Mouse (Mus musculus): ENCODE measurements around the gene Galnt18.

The Galnt18 gene

GRCm38 (mm10) chr7:111779504-111780242, at the start of gene Galnt18:
TSS of gene Galnt18 (minus strand) at chr7:111779977.
- in situ Hi-C loops (cut with MboI, MseI): loop anchor here (10.0 to 25.0 kb wide), 2 partner anchors 183 to 1065 kb away; no protein-coding TSS in a partner anchor

GRCm38 (mm10) chr7:111827337-111827736, 47.6 kb upstream of the Galnt18 start:
- in situ Hi-C loops (cut with MboI, MseI): no loop called here

GRCm38 (mm10) chr7:111813093-111813492, 33.3 kb upstream of the Galnt18 start:
- in situ Hi-C loops (cut with MboI, MseI): no loop called here

GRCm38 (mm10) chr7:111811036-111811435, 31.3 kb upstream of the Galnt18 start:
- in situ Hi-C loops (cut with MboI, MseI): no loop called here

GRCm38 (mm10) chr7:111809796-111810195, 30.0 kb upstream of the Galnt18 start:
- in situ Hi-C loops (cut with MboI, MseI): loop anchor here (10.0 kb wide), 1 partner anchor 765 kb away; no protein-coding TSS in a partner anchor

DNA sequence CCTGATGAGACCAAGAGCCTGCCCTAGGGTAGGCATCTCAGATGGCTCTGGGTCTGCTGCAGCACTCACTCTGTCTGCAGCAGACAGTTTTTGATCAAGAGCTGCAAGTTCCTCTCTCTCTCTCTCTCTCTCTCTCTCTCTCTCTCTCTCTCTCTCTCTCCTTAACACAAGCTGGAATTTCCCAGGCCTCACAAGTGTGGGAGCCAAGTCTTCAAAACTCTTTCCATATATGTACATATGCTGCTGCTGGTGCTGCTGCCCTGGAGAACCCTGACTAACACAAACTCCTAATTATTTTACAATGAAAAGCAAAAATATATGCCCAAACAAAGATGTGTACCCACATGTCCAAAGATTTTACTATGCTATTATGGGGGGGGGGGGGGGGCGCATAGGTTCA, 26.3 kb upstream of the Galnt18 start:
- in situ Hi-C loops (cut with MboI, MseI): loop anchor here (10.0 kb wide), 1 partner anchor 769 kb away; no protein-coding TSS in a partner anchor

DNA sequence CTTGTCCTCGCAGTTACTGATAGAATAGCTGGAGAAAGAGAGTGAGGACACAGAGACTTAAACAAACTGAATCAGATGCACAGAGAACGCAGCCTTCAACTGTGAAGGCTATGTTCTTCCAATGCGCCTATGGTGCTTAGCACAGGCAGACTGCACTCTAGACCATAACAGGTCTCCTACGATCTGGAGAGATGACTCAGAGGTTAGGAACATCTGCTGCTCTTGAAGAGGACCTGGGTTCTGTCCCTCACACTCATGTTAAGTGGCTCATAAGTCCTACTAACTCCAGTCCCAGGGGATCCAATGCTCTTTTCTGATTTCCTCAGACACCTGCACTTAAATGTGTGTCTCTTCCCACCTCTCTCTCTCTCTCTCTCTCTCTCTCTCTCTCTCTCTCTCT, 24.9 kb upstream of the Galnt18 start:
- in situ Hi-C loops (cut with MboI, MseI): loop anchor here (10.0 kb wide), 1 partner anchor 770 kb away; no protein-coding TSS in a partner anchor

DNA sequence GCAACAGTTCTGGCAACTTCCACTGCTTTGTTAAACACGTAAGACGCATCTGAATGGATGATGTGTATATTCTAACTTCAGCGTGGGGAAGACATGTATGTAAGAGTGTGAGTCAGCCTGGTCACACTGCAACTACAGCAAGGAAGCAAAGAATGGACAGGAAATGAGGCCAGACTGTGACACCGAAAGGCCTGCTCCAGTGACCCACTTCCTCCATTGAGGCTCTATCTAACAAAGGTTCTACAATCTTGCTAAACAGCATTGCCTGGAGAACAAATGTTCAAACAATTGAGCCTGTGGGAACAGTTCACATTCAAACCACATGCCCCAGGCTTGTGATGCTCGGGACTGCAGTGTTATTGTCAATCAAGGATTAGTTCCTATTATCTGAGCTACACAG, 21.0 kb upstream of the Galnt18 start:
- in situ Hi-C loops (cut with MboI, MseI): loop anchor here (10.0 kb wide), 1 partner anchor 774 kb away; no protein-coding TSS in a partner anchor

DNA sequence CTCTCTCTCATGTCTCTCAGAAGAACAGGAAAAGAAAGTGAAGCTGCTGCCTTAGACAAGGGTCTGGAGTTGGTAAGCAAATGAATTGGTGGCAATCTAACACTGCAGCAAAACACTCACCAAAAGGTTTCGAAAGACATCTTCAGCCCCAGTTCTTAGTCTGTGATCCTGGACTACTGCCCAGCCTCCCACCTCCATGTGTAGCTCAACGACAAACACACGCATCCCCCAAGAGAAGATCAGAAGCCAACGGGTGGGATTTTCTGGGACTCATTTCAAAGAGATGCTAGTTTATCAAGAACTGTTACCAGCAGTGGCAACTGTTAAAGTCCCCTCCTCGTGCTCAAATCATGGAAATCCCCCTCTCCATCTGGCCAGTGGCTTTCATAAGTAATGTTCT, 20.3 kb upstream of the Galnt18 start:
- in situ Hi-C loops (cut with MboI, MseI): loop anchor here (10.0 kb wide), 1 partner anchor 775 kb away; no protein-coding TSS in a partner anchor

DNA sequence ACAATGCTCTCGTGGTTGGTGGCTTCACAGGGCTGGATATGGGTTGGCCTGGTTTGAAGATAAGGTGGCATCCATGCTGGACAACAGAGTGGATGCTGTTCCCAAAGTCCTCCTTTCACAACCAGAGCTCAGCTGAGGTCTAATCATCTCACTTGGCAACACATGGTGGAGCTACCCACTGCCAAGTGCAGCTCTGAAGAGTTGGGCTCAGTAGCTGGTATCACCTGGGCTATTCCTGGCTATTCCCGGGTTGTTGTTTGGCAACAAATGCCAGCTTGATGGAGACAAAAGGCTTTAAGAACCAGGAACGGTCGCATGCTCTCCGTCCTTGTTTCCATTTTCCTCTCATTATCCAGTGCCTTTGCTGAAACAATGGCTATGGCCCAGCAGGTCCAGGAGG, 19.2 kb upstream of the Galnt18 start:
- in situ Hi-C loops (cut with MboI, MseI): loop anchor here (25.0 kb wide), 1 partner anchor 163 kb away; no protein-coding TSS in a partner anchor

DNA sequence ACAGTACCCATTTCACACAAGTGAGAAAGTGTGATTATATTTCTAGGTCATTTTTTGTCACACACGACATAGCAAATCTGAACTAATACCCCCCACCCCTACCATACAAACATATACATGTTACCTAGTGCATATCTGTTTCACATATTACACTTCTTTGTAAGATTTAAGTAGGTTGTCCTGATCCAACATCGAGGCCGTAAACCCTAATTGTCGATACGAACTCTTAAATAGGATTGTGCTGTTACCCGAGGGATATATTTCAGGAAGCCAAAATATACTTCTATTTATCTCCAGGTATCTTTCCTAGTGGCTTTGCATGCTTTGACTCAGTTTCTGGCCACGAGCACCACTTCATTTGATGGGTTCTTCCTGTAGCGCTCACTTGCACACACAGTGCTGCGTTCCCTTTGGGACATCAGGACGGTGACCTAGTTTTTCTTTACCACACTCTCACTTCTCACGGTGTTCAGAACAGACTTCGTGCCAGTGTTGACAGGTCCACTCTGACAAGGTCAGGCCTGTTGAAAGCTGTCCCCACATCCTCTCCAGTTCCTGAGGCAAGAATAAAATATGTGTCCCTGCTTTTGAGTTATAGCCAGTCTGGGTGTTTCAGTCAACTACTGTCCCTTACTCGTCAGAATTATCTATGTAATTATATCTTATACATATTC, 17.7 kb upstream of the Galnt18 start:
- in situ Hi-C loops (cut with MboI, MseI): loop anchor here (25.0 kb wide), 1 partner anchor 165 kb away; no protein-coding TSS in a partner anchor

- in situ Hi-C loops (cut with MboI, MseI): loop anchor here (25.0 kb wide), 1 partner anchor 167 kb away; no protein-coding TSS in a partner anchor
Measured at GRCm38 (mm10) chr7:111795059-111795458, 15.3 kb upstream of the Galnt18 start.

GRCm38 (mm10) chr7:111792154-111792553, 12.4 kb upstream of the Galnt18 start:
- in situ Hi-C loops (cut with MboI, MseI): loop anchor here (25.0 kb wide), 1 partner anchor 170 kb away; no protein-coding TSS in a partner anchor

GRCm38 (mm10) chr7:111791347-111791746, 11.6 kb upstream of the Galnt18 start:
- in situ Hi-C loops (cut with MboI, MseI): loop anchor here (25.0 kb wide), 1 partner anchor 171 kb away; no protein-coding TSS in a partner anchor

DNA sequence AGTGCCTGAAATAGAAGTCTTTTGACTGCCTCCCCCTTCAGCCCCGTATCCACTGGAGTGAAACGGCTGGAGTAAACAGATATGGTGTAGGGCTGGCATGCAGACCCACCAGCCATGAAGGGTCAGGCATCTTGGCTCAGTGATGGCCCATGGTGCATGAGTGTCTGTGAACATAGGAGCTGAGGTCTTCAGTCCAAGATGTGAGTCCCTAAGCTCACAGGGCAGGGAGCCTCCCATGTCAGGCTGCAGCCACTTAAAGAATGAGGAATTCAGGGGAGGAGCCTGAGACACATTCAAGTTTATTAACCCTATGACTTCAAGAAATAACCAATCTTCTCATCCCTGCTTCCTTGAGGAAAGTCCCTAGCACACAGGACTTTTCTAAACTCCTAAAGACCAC, 8.1 kb upstream of the Galnt18 start:
- in situ Hi-C loops (cut with MboI, MseI): loop anchor here (25.0 kb wide), 1 partner anchor 174 kb away; no protein-coding TSS in a partner anchor

GRCm38 (mm10) chr7:111785478-111785877, 5.7 kb upstream of the Galnt18 start:
- in situ Hi-C loops (cut with MboI, MseI): loop anchor here (25.0 kb wide), 1 partner anchor 177 kb away; no protein-coding TSS in a partner anchor

GRCm38 (mm10) chr7:111782126-111782525, 2.3 kb upstream of the Galnt18 start:
- in situ Hi-C loops (cut with MboI, MseI): loop anchor here (25.0 kb wide), 1 partner anchor 180 kb away; no protein-coding TSS in a partner anchor

GRCm38 (mm10) chr7:111781316-111781715, 1.5 kb upstream of the Galnt18 start:
- in situ Hi-C loops (cut with MboI, MseI): loop anchor here (25.0 kb wide), 1 partner anchor 181 kb away; no protein-coding TSS in a partner anchor

DNA sequence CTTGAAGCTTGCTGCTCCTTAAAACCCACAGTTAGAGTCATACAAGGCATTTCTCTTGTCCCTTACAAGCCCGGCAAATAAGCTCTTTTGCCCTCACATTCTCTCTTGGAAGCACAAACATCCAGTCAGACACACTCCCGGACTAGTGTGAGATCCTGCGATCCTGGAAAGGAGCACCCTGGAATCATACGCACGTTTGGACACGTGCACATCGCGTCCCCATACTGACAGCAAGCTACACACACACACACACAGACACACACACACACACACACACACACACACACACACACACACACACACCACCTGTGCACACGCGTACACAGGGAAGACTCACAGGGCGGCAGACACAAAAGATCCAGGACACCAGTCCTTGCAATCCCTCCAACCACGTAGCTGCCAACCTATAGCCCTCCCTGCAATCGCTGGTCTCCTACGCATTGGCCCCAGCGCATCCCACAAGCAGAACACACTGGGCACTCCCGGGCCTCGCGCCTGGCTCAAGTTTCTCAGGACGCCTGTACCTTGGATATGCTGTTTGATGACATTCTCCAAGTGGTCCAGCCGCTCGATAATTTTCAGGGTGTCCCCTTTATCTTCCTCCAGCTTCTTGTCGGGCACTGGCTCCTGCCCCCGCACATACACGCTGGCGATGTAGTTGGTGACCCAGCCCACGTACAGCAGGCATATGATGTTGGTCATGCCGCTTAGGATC, 831 bp downstream of the Galnt18 start:
- in situ Hi-C loops (cut with MboI, MseI): loop anchor here (10.0 to 25.0 kb wide), 2 partner anchors 183 to 1064 kb away; no protein-coding TSS in a partner anchor

DNA sequence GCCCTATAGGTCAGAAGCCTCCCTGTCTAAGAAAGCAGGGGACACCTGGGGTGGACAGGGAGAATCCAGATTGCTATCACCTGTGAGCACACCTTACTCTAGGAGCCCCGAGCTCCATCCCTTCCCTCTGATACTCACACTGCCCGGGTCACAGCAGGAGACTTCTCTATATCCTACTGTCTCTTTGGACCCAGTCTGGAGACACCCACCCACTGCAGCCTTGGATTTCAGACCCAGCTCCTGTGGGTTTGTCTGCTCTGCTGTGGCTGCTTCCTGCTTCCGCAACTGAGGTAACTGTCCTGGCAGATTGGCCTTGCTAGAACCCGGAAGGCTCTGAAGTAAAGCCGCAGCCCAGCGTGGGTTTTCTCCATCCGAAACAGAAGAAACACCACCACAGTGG, 1.6 kb downstream of the Galnt18 start:
- in situ Hi-C loops (cut with MboI, MseI): loop anchor here (10.0 to 25.0 kb wide), 2 partner anchors 184 to 1063 kb away; no protein-coding TSS in a partner anchor

DNA sequence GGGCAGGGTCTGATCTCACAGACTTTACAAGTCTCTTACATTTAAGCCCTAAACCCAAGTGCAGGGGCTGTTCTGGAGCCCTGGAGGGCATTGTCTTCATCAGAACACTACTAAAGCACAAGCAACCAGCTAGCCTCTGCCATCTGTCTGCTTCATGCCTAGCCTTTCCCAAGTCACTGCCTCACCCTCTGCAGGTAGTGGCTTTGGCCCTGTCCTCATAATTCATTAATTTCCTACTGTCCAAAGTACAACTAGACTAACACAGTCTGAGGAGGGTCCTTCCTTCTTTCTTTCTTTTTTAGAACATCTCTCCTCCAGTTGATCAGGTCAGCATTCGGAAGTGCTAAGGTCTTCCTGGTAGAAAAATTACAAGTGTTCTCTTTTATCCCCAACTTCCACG, 2.6 kb downstream of the Galnt18 start:
- in situ Hi-C loops (cut with MboI, MseI): loop anchor here (10.0 to 25.0 kb wide), 2 partner anchors 185 to 1062 kb away; no protein-coding TSS in a partner anchor

Measured in regulatory T cell (primary cell).